Mouse (Mus musculus) thymus, postnatal 14 days (tissue): ENCODE measurements around the gene Tasp1.
"Not testable (repeated sequence)": the region's sequence is repeated elsewhere in the genome, so short reads cannot be mapped to it uniquely, and the experiment has no call there.

ENCODE experiments used
- DNase-seq: peaks from one replicate; pipeline ENCODE4 v3.0.0; 2021

The Tasp1 gene

GRCm38 (mm10) chr2:139878052-139878621 lies 188.5 kb downstream of the Tasp1 start:
- DNase-seq: no peak

- DNase-seq: no peak
These were observed 190.7 kb downstream of the Tasp1 start for GRCm38 (mm10) chr2:139875876-139876275.

GRCm38 (mm10) chr2:139874173-139874572 lies 192.4 kb downstream of the Tasp1 start:
- no peak for DNase-seq

- DNase-seq: no peak
These were observed 192.8 kb downstream of the Tasp1 start for GRCm38 (mm10) chr2:139873762-139874161.

- DNase-seq: not testable (repeated sequence)
These were observed 197.5 kb downstream of the Tasp1 start for GRCm38 (mm10) chr2:139869071-139869470.

- DNase-seq: not testable (repeated sequence)
These were observed 203.2 kb downstream of the Tasp1 start for GRCm38 (mm10) chr2:139863396-139863795.

- no peak for DNase-seq
These were observed 206.5 kb downstream of the Tasp1 start for GRCm38 (mm10) chr2:139860133-139860494.

- no peak for DNase-seq
These were observed 207.0 kb downstream of the Tasp1 start for GRCm38 (mm10) chr2:139859424-139860132.

GRCm38 (mm10) chr2:139849621-139850020 lies 217.0 kb downstream of the Tasp1 start:
- no peak for DNase-seq

GRCm38 (mm10) chr2:139841359-139841758 lies 225.2 kb downstream of the Tasp1 start:
- DNase-seq: no peak

GRCm38 (mm10) chr2:139840941-139841340 lies 225.7 kb downstream of the Tasp1 start:
- DNase-seq: no peak

- no peak for DNase-seq
These were observed 244.8 kb downstream of the Tasp1 start for GRCm38 (mm10) chr2:139821589-139822378.

- no peak for DNase-seq
These were observed 249.3 kb downstream of the Tasp1 start for GRCm38 (mm10) chr2:139817275-139817674.

GRCm38 (mm10) chr2:139807887-139808286 lies 258.7 kb downstream of the Tasp1 start:
- no peak for DNase-seq

GRCm38 (mm10) chr2:139804041-139804440 lies 262.6 kb downstream of the Tasp1 start:
- DNase-seq: no peak

GRCm38 (mm10) chr2:139792345-139793120 lies 274.1 kb downstream of the Tasp1 start:
- DNase-seq: no peak

- no peak for DNase-seq
These were observed 277.9 kb downstream of the Tasp1 start for GRCm38 (mm10) chr2:139788658-139789057.

GRCm38 (mm10) chr2:139784946-139785345 lies 281.7 kb downstream of the Tasp1 start:
- DNase-seq: no peak

GRCm38 (mm10) chr2:139784465-139784864 lies 282.1 kb downstream of the Tasp1 start:
- no peak for DNase-seq
